Mouse (Mus musculus) hindbrain, postnatal 0 days (tissue): Measurements from ENCODE around the gene Pcbp2. TPM values are rescaled to one million over a fixed set of nuclear protein-coding genes. Genes with fewer than 3 reads are reported as not detected.
A peak's percentile ranks its signal among the peaks of the same experiment; 100 is the strongest.

ENCODE experiments used
- ATAC-seq: fragments of 200-750 bp; cut with Nextera tagmentation; 2 replicates; pipeline ENCODE4 v1.8.0; 2017; ENCODE audit warnings: mild to moderate bottlenecking, moderate TSS enrichment, moderate library complexity
- DNase-seq: peaks from one replicate; pipeline ENCODE4 v3.0.0-alpha.2; 2015; ENCODE audit warnings: low spot score
- H3K27ac ChIP-seq: fragments of 300-500 bp; sonication (generic); 2 replicates; pipeline ENCODE4 v1.5.1; 2014; ENCODE audit warnings: mild to moderate bottlenecking
- H3K27me3 ChIP-seq: fragments of 300-500 bp; sonication (generic); 2 replicates; pipeline ENCODE4 v1.6.1; 2014; ENCODE audit warnings: low read length, mixed read lengths; ENCODE audit not compliant: insufficient read depth
- H3K36me3 ChIP-seq: fragments of 300-500 bp; sonication (generic); 2 replicates; pipeline ENCODE4 v1.6.1; 2014; ENCODE audit warnings: low read length, mixed read lengths; ENCODE audit not compliant: insufficient read depth
- H3K4me1 ChIP-seq: fragments of 300-500 bp; sonication (generic); 2 replicates; pipeline ENCODE4 v1.6.1; 2014; ENCODE audit warnings: antibody characterized with exemption, low read length, mixed read lengths; ENCODE audit not compliant: insufficient read depth
- H3K4me2 ChIP-seq: fragments of 300-500 bp; sonication (generic); 2 replicates; pipeline ENCODE4 v1.6.1; 2014; ENCODE audit warnings: low read depth, mild to moderate bottlenecking, low read length, moderate library complexity, mixed read lengths
- H3K4me3 ChIP-seq: fragments of 300-500 bp; sonication (generic); 2 replicates; pipeline ENCODE4 v1.5.1; 2014; ENCODE audit warnings: low read length
- H3K9ac ChIP-seq: fragments of 300-500 bp; sonication (generic); replicated peaks from 2 replicates; pipeline ENCODE4 v1.6.1; 2014; ENCODE audit warnings: mild to moderate bottlenecking, low read length, moderate library complexity, mixed read lengths
- H3K9me3 ChIP-seq: fragments of 300-500 bp; sonication (generic); 2 replicates; pipeline ENCODE4 v1.6.1; 2016; ENCODE audit warnings: low read length, mixed read lengths
- CTCF ChIP-seq: IDR thresholded peaks from 2 replicates; pipeline ENCODE4 v1.5.1; 2016; ENCODE audit warnings: antibody characterized with exemption, control low read depth, low read depth
- WGBS: fragments of 180-500 bp; shearing (Covaris S2); extraction: QIAGEN DNeasy Blood & Tissue Kit; methylation state at CpG from one replicate; pipeline ENCODE4 v1.1.7; 2014; 5-methylcytosine and 5-hydroxymethylcytosine counted together
- polyA plus RNA-seq: library from polyadenylated mRNA; unstranded; fragments of >200 nt; fragmentation: Nextera tagmentation; extraction: Ambion mirVana; gene quantifications from 2 replicates; pipeline ENCODE4 v1.2.1, GENCODE M21; 2015
- total RNA-seq: library from RNA; depleted of rRNA; stranded (reverse); fragments of >200 nt; gene quantifications from 2 replicates; pipeline ENCODE4 v1.2.3, GENCODE M21; 2014; rRNA removed

Gene Pcbp2
- total and polyA plus RNA-seq, 2 experiments from 2014 or later, result 104 to 151 TPM

DNA sequence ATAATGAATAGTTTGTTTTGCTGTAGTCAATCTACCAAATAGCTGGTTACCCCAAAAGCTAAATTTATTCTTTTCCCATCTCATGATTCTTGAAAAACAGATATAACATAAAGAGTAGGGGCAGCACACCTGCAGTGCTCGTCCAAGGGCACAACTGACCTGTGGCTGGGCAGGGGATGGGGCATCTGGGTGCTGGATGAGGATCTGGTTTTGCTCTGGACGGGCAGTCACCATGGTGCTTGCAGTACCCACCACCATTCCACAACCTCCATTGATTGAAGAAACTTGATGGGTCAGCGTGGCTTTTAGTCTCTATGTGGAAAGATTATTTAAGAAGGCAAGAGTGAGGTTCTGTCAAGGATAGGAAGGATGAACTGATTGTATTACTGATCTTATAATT is 75.9 kb downstream of the Pcbp2 start:
- Histone ChIP-seq H3K9me3 (no peaks in the 10 kb centered on the region), H3K4me1 (peaks cover 10% of the 10 kb centered on the region), H3K36me3 (peaks cover 17% of the 10 kb centered on the region; the same call in 1 of the 2 replicates), H3K27ac (peak overlapping the region; percentile 77; the same call in 1 of the 2 replicates), H3K9ac (no peak overlapping the region), H3K27me3 (no peaks in the 10 kb centered on the region), H3K4me2 (no peak overlapping the region), H3K4me3 (no peak overlapping the region)
- TF ChIP-seq CTCF, result no peak
- 68% methylated on average over 3 of the region's 3 CpGs for WGBS
- ATAC-seq, result no peak
- no peak for DNase-seq

DNA sequence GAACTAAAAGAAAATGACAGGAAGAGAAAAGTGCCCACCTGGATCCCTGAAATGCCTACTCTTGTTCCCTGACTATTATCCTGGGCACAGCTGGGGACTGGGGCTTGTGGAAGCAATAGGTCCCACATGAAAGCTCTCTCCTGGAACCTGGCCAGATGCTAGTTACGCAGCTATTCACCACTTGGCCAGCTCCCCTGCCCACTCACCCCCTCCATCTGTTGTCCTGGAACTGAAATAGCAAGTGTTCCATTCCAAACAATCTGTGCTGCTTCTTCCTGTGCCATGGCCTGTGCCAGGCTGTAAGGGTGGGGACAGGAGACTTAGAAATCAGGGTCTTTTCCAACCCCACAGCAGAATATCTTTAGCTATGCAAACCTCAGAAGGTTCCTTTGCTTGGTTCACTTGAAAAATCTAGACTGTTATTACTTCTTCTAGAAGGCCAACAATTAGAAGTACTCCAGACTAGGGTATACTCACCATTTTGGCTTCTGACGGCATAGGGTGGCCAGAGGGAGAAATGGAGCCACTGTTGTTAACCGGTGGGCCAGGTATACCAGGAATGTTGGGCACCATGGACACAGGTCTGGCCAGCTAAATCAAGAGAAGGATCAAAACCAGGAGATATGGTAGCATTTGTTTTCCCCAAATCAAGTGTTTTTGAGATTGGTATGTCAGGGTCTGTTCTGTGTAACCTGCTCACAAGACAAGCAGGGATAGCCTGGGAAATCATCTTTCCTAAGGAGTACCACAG is 76.5 kb downstream of the Pcbp2 start:
- H3K4me1 ChIP-seq, result peaks cover 10% of the 10 kb centered on the region
- no peak for TF ChIP-seq CTCF
- peak overlapping the region; percentile 77 for H3K27ac ChIP-seq
- H3K9ac ChIP-seq, result no peak overlapping the region
- H3K4me2 ChIP-seq, result no peak overlapping the region
- H3K9me3 ChIP-seq, result no peaks in the 10 kb centered on the region
- no peaks in the 10 kb centered on the region for H3K27me3 ChIP-seq
- DNase-seq, result peak; percentile 89
- ATAC-seq, result peak; percentile 73
- WGBS, result 48% methylated on average over 3 of the region's 3 CpGs
- peaks cover 18% of the 10 kb centered on the region; the same call in 1 of the 2 replicates for H3K36me3 ChIP-seq
- no peak overlapping the region for H3K4me3 ChIP-seq

DNA sequence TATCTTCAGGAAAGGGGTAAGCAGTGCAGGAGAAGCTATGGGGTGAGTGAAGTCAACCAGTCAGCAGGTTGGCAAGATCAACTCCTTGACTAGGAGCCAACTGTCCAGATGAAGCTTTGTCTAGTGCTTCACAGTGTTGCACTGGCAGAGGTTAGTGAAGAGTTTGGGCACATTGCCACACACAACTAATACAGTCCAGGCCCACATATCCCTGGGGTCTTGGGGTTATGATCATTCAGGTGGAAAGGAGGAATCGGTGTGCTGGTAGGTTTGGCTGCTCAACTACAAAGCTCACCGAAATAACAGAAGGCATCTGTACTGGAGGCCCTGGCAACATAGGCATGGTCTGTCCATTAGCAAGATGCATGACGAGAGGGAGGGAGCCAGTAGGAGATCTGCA is 77.1 kb downstream of the Pcbp2 start:
- 50% methylated on average over 3 of the region's 3 CpGs for WGBS
- ATAC-seq, result peak; percentile 84
- TF ChIP-seq CTCF, result no peak

More for the DNA sequence above, 77.1 kb downstream of the Pcbp2 start:
- no peak overlapping the region for H3K4me3 ChIP-seq
- H3K4me2 ChIP-seq, result no peak overlapping the region
- H3K27ac ChIP-seq, result peak overlapping the region; percentile 77
- no peaks in the 10 kb centered on the region for H3K27me3 ChIP-seq
- H3K9me3 ChIP-seq, result no peaks in the 10 kb centered on the region
- peaks cover 10% of the 10 kb centered on the region for H3K4me1 ChIP-seq
- peak; percentile 89 for DNase-seq
- H3K9ac ChIP-seq, result no peak overlapping the region
- peaks cover 23% of the 10 kb centered on the region; the same call in 1 of the 2 replicates for H3K36me3 ChIP-seq

Other genes starting within 250 kb of the Pcbp2 start
- 0.40 and 1.2 TPM in 2 replicates for gene Itgb7, start 238.6 kb upstream of the Pcbp2 start, total RNA-seq
- gene Itgb7, start 238.6 kb upstream of the Pcbp2 start, polyA plus RNA-seq, result 1.3 and 2.1 TPM in 2 replicates
- gene Rarg, start 213.0 kb upstream of the Pcbp2 start, total RNA-seq, result 8.8 and 11.4 TPM in 2 replicates
- 3.8 and 4.4 TPM in 2 replicates for gene Rarg, start 213.0 kb upstream of the Pcbp2 start, polyA plus RNA-seq
- gene Gm9918, start 200.0 kb upstream of the Pcbp2 start, total RNA-seq, result not detected in 2 replicates
- 0.06 TPM in 1 of 2 replicates, not detected in the other for gene Gm9918, start 200.0 kb upstream of the Pcbp2 start, polyA plus RNA-seq
- 50.7 and 52.3 TPM in 2 replicates for gene Mfsd5, start 191.1 kb upstream of the Pcbp2 start, total RNA-seq
- 67.9 and 68.3 TPM in 2 replicates for gene Mfsd5, start 191.1 kb upstream of the Pcbp2 start, polyA plus RNA-seq
- 5.3 and 7.3 TPM in 2 replicates for gene Espl1, start 174.3 kb upstream of the Pcbp2 start, total RNA-seq
- 2.3 and 3.8 TPM in 2 replicates for gene Espl1, start 174.3 kb upstream of the Pcbp2 start, polyA plus RNA-seq
- gene Pfdn5, start 144.4 kb upstream of the Pcbp2 start, total RNA-seq, result 119 and 139 TPM in 2 replicates
- gene Pfdn5, start 144.4 kb upstream of the Pcbp2 start, polyA plus RNA-seq, result 531 and 540 TPM in 2 replicates
- 56.5 and 58.0 TPM in 2 replicates for gene Myg1, start 138.8 kb upstream of the Pcbp2 start, total RNA-seq
- gene Myg1, start 138.8 kb upstream of the Pcbp2 start, polyA plus RNA-seq, result 78.8 and 79.8 TPM in 2 replicates
- 19.4 and 25.4 TPM in 2 replicates for gene Aaas, start 119.8 kb upstream of the Pcbp2 start, total RNA-seq
- gene Aaas, start 119.8 kb upstream of the Pcbp2 start, polyA plus RNA-seq, result 31.4 and 36.4 TPM in 2 replicates
- 0.11 and 0.31 TPM in 2 replicates for gene Sp7, start 103.4 kb upstream of the Pcbp2 start, total RNA-seq
- gene Sp7, start 103.4 kb upstream of the Pcbp2 start, polyA plus RNA-seq, result 0.38 and 0.40 TPM in 2 replicates
- 24.7 and 26.0 TPM in 2 replicates for gene Sp1, start 64.4 kb upstream of the Pcbp2 start, total RNA-seq
- gene Sp1, start 64.4 kb upstream of the Pcbp2 start, polyA plus RNA-seq, result 3.0 and 3.5 TPM in 2 replicates
- 0.16 TPM in 1 of 2 replicates, not detected in the other for gene Amhr2, start 25.2 kb upstream of the Pcbp2 start, total RNA-seq
- gene Amhr2, start 25.2 kb upstream of the Pcbp2 start, polyA plus RNA-seq, result 0.36 and 0.62 TPM in 2 replicates
- 27.4 and 28.0 TPM in 2 replicates for gene Prr13, start 11.5 kb upstream of the Pcbp2 start, total RNA-seq
- 90.4 and 95.1 TPM in 2 replicates for gene Prr13, start 11.5 kb upstream of the Pcbp2 start, polyA plus RNA-seq
- gene Gm10337, start 33.2 kb downstream of the Pcbp2 start, total RNA-seq, result not detected in 2 replicates
- 2.7 and 7.3 TPM in 2 replicates for gene Gm10337, start 33.2 kb downstream of the Pcbp2 start, polyA plus RNA-seq
- 68.2 and 86.1 TPM in 2 replicates for gene Map3k12, start 46.5 kb downstream of the Pcbp2 start, total RNA-seq
- gene Map3k12, start 46.5 kb downstream of the Pcbp2 start, polyA plus RNA-seq, result 41.2 and 42.0 TPM in 2 replicates
- gene Tarbp2, start 47.7 kb downstream of the Pcbp2 start, total RNA-seq, result 69.9 and 91.1 TPM in 2 replicates
- 97.2 and 99.5 TPM in 2 replicates for gene Tarbp2, start 47.7 kb downstream of the Pcbp2 start, polyA plus RNA-seq
- 4.6 and 13.9 TPM in 2 replicates for gene Npff, start 54.4 kb downstream of the Pcbp2 start, total RNA-seq
- 3.1 and 5.4 TPM in 2 replicates for gene Npff, start 54.4 kb downstream of the Pcbp2 start, polyA plus RNA-seq
- gene Gm28047, start 154.5 kb downstream of the Pcbp2 start, total RNA-seq, result not detected in 2 replicates
- gene Gm28047, start 154.5 kb downstream of the Pcbp2 start, polyA plus RNA-seq, result 1.1 TPM in 1 of 2 replicates, not detected in the other
- 8.6 and 15.0 TPM in 2 replicates for gene Atf7, start 154.9 kb downstream of the Pcbp2 start, total RNA-seq
- gene Atf7, start 154.9 kb downstream of the Pcbp2 start, polyA plus RNA-seq, result 12.5 and 13.5 TPM in 2 replicates
- gene Atp5g2, start 201.8 kb downstream of the Pcbp2 start, total RNA-seq, result 148 and 610 TPM in 2 replicates
- 60.5 and 66.5 TPM in 2 replicates for gene Atp5g2, start 201.8 kb downstream of the Pcbp2 start, polyA plus RNA-seq